12 mouse cellular contexts compared by ENCODE assay signal in genomic region chr4:140154484-140154883, GRCm38 (mm10).
DNase-seq lines count a peak whose midpoint lies in the region; ATAC-seq lines count a peak whose summit lies in the region.
"Had no signal": no experiment of that assay in that cellular context is flagged by ENCODE, and none has a peak within 500 bp of the region (broad histone marks: within the 10 kb centered on the region; RNA-seq: fewer than 3 reads in every experiment).

No protein-coding gene starts in this region.

- WGBS in forebrain, embryonic 14.5 days = 14% methylated on average over 5 of the region's 5 CpGs
- 73% methylated on average over 5 of the region's 5 CpGs for WGBS in stomach, embryonic 16.5 days

- H3K9me3 ChIP-seq in forebrain, embryonic 14.5 days (replicated peaks; ENCODE audit: control insufficient read depth, low read length) = no peaks in the 10 kb centered on the region
- H3K9me3 ChIP-seq in stomach, embryonic 16.5 days (replicated peaks; ENCODE audit: control insufficient read depth, low read length) = no peaks in the 10 kb centered on the region
- H3K9me3 ChIP-seq: embryonic facial prominence, embryonic 13.5 days; limb, embryonic 15.5 days had no signal

- H3K4me3 ChIP-seq in forebrain, embryonic 14.5 days (ENCODE audit: low read depth, low read length) = no peak overlapping the region
- no peak overlapping the region for H3K4me3 ChIP-seq in stomach, embryonic 16.5 days (replicated peaks; ENCODE audit: low read length)
- H3K4me3 ChIP-seq: embryonic facial prominence, embryonic 13.5 days; limb, embryonic 15.5 days had no signal

- no peaks in the 10 kb centered on the region for H3K27me3 ChIP-seq in forebrain, embryonic 14.5 days (replicated peaks; ENCODE audit: control insufficient read depth, insufficient read depth, low read length)
- no peaks in the 10 kb centered on the region for H3K27me3 ChIP-seq in stomach, embryonic 16.5 days (ENCODE audit: control insufficient read depth, insufficient read depth, low read length)
- H3K27me3 ChIP-seq: embryonic facial prominence, embryonic 13.5 days had no signal

- H3K27ac ChIP-seq in forebrain, embryonic 14.5 days (ENCODE audit: low read depth, low read length) = peak overlapping the region; percentile 45
- no peak overlapping the region for H3K27ac ChIP-seq in stomach, embryonic 16.5 days (ENCODE audit: low read length)
- H3K27ac ChIP-seq: limb, embryonic 15.5 days had no signal

- no peak overlapping the region for H3K4me2 ChIP-seq in forebrain, embryonic 14.5 days (ENCODE audit: low read length)
- H3K4me2 ChIP-seq in stomach, embryonic 16.5 days (ENCODE audit: low read depth, low read length) = no peak overlapping the region
- H3K4me2 ChIP-seq: embryonic facial prominence, embryonic 13.5 days; limb, embryonic 15.5 days had no signal

- intact Hi-C loops in left cerebral cortex, postnatal 4 days (cut with DNase I) = no loop called here

- H3K9ac ChIP-seq in forebrain, embryonic 14.5 days (ENCODE audit: low read length) = no peak overlapping the region
- H3K9ac ChIP-seq in stomach, embryonic 16.5 days (ENCODE audit: low read length) = no peak overlapping the region
- H3K9ac ChIP-seq: embryonic facial prominence, embryonic 13.5 days; limb, embryonic 15.5 days had no signal

- H3K4me1 ChIP-seq in forebrain, embryonic 14.5 days (ENCODE audit: control insufficient read depth, insufficient read depth, low read length) = peaks cover 11% of the 10 kb centered on the region
- H3K4me1 ChIP-seq in stomach, embryonic 16.5 days (ENCODE audit: control insufficient read depth, insufficient read depth, low read length) = no peaks in the 10 kb centered on the region
- H3K4me1 ChIP-seq: embryonic facial prominence, embryonic 13.5 days had no signal

- peak; percentile 66 for DNase-seq in left cerebral cortex, postnatal 4 days
- no peak for DNase-seq in left cerebral cortex, adult 8-10 months (ENCODE audit: low spot score in 2 of 2)
- peak; percentile 72 for DNase-seq in forebrain, embryonic 14.5 days (ENCODE audit: low spot score)
- DNase-seq in layer of hippocampus, postnatal 14 days (ENCODE audit: low spot score in 2 of 2) = peak; percentile 41 to 71
- DNase-seq in T-cell, adult 2 months (ENCODE audit: low spot score) = no peak
- DNase-seq in spleen, postnatal 10 days (ENCODE audit: low spot score in 2 of 2) = no peak
- DNase-seq: gastrocnemius, postnatal 25 days; kidney, postnatal 36 days; right cerebral cortex, postnatal 25 days had no signal

- peak; percentile 68 for ATAC-seq in forebrain, embryonic 14.5 days
- ATAC-seq in stomach, embryonic 16.5 days (ENCODE audit: insufficient read depth, low FRiP score) = 0 out of 2 replicates have a peak, but pooled peaks have one; percentile 20

- no peaks in the 10 kb centered on the region for H3K36me3 ChIP-seq in forebrain, embryonic 14.5 days (ENCODE audit: control insufficient read depth, insufficient read depth, low read length)
- H3K36me3 ChIP-seq in stomach, embryonic 16.5 days (ENCODE audit: control insufficient read depth, insufficient read depth, low read length) = no peaks in the 10 kb centered on the region
- H3K36me3 ChIP-seq: embryonic facial prominence, embryonic 13.5 days; limb, embryonic 15.5 days had no signal

Comparison
In these comparisons a context has a peak if more than half of its experiments do, and no peak if none do; other contexts are left out.
1. DNase-seq: peak in left cerebral cortex, postnatal 4 days (single experiment), forebrain, embryonic 14.5 days (single experiment) and layer of hippocampus, postnatal 14 days (2 of 2); none in left cerebral cortex, adult 8-10 months (0 of 2), T-cell, adult 2 months (single experiment) and spleen, postnatal 10 days (0 of 2).